Mouse (Mus musculus) telencephalon, adult 2 months (tissue): ENCODE results near the gene Emp3.
A peak's percentile ranks its signal among the peaks of the same experiment; 100 is the strongest.
"Not testable (repeated sequence)": the region's sequence is repeated elsewhere in the genome, so short reads cannot be mapped to it uniquely, and the experiment has no call there.

Experiments used
- DNase-seq: peaks from one replicate; pipeline ENCODE4 v3.0.0-alpha.2; 2011; ENCODE audit warnings: low read depth, low spot score

Emp3 gene

GRCm38 (mm10) chr7:45921242-45921621 is at the start of gene Emp3:
Gene Emp3, minus strand, starts transcription at chr7:45921404.
- DNase-seq = no peak

GRCm38 (mm10) chr7:45956611-45957010 is 35.4 kb upstream of the Emp3 start:
- no peak for DNase-seq

DNA sequence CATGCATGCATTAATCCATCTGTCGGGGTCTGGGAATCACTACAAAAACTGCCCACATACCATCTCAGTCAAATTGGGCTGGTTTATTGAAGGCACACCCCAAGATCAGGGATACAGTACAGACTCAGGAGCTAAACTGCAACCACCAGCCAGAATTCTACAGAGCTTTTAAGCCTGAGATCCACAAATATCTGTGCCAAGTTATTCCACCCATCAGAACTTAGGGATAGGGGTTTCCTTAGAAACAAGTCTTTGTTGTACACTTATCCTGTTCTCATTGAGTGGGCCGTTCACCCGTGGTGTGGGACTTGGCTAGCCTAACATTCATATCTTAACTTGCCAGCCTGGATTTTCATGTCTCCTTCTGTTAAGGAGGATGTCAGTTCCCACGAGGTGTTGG is 27.9 kb upstream of the Emp3 start:
- DNase-seq = peak; percentile 43

DNA sequence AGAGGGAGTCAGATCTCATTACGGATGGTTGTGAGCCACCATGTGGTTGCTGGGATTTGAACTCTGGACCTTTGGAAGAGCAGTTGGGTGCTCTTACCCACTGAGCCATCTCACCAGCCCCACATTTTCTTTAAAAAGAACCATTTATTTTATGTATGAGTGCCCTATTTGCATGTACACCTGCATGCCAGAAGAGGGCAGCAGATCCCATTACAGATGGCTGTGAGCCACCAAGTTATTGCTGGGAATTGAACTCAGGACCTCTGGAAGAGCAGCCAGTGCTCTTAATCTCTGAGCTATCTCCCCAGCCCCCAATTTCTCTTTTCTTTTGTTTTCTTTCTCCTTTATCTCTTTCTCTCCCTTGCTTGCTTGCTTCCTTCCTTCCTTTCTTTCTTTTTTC is 22.1 kb upstream of the Emp3 start:
- not testable (repeated sequence) for DNase-seq

DNA sequence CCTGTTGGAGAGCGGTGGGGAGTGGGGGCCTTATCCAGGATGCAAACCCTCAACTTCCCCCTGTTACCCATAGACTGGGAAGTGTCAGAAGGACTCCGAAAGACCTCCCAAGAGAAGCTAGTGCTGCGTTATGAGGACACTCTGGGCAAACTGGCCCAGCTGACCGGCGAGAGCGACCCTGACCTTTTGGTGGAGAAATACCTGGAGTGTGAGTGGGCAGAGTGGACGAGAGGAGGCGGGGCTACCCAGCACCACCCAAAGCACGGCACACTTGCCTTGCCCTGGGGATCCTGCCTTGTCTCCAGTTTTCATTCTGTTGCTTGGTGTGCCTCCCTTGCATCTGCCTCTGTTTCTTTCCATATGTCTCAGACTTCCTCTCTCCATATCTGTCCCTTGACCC is 20.8 kb upstream of the Emp3 start:
- no peak for DNase-seq

DNA sequence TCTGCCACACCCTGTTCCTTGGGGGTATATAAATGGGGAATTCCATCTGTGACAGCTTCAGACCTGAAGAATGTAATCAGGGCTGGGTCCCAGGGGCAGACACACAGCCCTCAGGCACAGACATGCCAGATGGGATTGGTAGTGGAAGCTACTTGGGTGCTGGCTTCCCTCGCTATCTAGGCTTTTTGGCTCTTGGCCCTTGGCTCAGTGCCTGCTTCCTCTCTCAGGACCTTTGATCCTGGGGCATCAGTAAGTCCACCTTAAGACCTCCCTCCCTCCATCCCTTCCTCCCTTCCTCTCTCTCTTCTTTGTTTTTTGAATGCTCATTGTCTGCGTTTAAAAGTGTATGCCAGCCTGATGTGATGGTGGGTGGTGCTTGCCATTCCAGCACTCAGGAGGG is 18.6 kb upstream of the Emp3 start:
- no peak for DNase-seq

DNA sequence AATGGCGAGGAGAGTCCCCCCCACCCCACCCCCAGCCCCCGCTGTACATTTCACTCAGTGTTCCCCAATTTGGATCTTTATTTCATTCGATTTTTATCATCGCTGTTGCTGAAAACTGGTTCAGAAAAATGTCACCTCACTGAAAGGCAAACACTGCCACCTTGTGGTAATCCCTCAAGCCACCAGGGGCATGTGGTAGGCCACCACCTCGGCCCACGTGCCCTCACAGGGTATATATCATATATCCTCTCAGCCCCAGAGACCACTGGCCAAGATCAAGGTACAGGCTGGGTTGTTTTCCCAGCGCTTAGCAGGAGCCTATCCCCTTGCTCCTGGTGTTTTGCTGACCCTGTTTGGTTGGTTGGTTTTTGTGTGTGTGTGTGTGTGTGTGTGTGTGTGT is 13.9 kb upstream of the Emp3 start:
- DNase-seq = no peak

- DNase-seq = not testable (repeated sequence)
These were observed 12.6 kb upstream of the Emp3 start for GRCm38 (mm10) chr7:45933766-45934165.

GRCm38 (mm10) chr7:45929688-45930087 is 8.5 kb upstream of the Emp3 start:
- no peak for DNase-seq

DNA sequence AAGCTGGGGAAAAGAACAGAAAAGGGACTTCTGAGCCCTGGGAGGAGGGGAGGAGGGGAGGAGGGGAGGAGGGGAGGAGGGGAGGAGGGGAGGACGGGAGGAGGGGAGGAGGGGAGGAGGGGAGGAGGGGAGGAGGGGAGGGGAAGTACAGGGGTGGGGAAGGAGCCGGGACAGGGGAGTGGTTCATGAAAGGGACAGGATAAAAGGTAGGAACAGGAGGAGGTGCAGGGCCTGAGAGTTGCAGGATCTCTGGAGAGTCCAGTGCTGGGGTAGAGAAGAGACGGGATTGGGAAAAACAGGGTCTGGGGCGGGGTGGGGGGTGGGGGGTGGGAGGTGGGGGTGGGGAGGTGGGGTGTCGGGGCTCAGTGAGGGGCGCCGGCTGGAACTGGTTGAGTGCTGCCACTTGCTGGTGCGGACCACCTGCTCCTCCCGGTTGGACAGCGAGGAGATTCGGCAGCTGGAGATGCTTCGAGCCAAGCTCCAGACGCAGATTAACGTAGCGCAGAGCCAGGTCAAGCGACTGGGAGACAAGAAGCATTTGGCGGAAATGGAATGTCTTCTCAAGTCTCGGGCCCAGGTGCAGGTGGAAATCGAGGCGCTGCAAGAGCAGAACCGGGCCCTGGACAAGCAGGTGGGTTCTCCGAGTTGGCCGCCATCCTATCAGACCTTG is 7.6 kb upstream of the Emp3 start:
- no peak for DNase-seq

- no peak for DNase-seq
These were observed 3.2 kb upstream of the Emp3 start for GRCm38 (mm10) chr7:45924429-45924816.

DNA sequence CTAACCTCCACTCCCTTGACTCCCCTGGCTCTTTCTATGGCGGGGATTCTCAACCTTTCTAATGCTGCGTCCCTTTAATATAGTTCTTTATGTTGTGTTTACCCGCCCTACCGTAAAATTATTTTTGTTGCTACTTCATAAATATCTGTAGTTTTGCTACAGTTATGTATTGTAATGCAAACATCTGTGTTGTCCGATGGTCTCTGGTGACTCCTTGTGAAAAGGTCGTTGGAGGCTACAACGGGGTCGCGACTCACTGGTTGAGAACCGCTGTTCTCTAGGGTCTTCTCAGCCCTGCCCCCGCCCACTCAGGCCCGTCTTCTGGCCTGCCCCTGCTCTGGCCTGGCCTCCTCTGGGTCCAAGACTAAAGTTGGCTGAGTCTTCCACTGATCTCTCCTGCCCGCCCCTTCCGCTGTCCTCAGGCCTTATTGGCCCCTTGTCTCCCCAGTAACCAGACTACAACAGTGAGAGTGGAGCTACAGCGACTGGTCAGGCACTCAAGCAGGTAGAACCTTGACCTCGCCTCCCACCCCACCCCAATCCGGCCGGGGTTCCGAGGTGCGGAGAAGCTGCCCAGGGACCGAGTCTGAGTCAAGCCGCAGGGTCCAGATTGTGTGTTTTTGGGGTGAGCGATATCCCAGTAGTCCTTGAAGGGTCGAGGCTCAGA is 2.7 kb upstream of the Emp3 start, which contains the start of gene Ccdc114:
Gene Ccdc114 (plus strand): TSS at position 311 of the 667 bp plus-strand sequence.
- DNase-seq = no peak

GRCm38 (mm10) chr7:45922928-45923761 is 1.9 kb upstream of the Emp3 start:
- peak; percentile 95 for DNase-seq

- no peak for DNase-seq
These were observed 871 bp upstream of the Emp3 start for GRCm38 (mm10) chr7:45921950-45922600.

DNA sequence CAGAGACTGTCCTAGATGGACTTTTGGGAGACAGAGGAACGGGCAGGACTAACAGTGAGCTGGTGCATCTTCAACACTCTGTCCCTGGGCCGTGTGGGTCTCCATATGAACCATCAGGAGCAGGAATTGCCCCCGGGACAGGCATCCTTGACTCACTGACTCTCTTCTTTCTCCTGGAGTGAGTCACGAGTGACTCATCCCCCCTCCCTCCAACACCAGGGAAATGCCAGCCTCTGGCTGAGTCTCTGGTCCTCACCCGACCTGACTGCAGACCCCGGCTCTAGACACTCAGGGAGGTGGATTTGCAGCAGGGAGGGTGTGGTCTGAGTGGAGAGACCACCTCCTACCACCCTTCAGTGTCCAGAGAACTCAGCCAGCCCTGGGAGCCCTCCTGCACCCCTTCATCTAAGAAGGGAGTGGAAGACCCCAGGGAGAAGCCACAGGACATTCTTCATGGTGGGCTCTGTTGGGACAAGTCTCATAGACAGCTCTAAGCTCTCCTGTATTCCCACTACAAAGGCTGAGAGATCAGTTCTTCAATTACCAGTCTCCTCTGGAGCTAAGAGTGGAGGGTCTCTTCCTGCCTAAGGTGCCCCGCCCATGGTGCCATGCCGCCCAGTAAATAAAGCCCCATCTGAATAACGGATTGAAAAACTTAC is 492 bp downstream of the Emp3 start:
- no peak for DNase-seq

DNA sequence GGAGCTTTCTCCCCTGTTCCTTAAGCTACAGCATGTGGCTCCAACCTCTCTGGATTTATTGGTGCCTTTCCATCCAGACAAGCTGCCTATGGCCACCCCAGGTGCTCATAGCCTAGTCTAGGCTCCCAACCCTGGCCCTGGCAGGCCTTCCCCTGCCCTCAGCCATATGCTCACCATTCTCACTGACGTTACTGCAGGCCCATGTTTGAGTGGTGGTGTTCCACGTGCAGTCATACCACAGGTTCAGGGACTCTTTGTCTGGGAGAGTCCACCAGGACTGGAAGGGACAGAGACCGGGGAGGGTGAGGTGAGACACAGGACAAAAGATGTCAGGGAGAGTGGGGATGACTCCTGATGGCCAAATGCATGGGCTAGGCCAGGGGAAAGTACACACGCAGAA is 1.4 kb downstream of the Emp3 start:
- DNase-seq = no peak

- no peak for DNase-seq
These were observed 2.0 kb downstream of the Emp3 start for GRCm38 (mm10) chr7:45919083-45919671.

DNA sequence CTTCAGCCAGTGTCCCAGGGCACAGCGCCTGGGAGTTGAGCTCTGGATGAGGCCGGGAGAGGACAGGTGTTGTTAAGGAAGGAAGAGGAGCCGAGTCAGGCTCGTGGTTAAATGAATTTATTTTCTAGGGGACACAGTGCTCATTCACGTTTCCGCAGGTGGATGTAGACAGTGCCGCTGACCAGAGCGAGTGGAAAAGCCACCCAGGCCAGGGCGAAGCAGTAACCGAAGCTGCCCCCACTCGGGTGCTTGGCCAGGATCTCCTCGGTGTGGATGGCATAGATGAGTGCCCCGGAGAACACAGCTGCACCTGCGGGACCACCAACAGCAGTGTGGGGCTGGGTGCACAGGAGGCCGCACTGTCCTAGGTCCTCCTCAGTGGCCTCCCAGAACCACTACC is 3.3 kb downstream of the Emp3 start:
- no peak for DNase-seq

DNA sequence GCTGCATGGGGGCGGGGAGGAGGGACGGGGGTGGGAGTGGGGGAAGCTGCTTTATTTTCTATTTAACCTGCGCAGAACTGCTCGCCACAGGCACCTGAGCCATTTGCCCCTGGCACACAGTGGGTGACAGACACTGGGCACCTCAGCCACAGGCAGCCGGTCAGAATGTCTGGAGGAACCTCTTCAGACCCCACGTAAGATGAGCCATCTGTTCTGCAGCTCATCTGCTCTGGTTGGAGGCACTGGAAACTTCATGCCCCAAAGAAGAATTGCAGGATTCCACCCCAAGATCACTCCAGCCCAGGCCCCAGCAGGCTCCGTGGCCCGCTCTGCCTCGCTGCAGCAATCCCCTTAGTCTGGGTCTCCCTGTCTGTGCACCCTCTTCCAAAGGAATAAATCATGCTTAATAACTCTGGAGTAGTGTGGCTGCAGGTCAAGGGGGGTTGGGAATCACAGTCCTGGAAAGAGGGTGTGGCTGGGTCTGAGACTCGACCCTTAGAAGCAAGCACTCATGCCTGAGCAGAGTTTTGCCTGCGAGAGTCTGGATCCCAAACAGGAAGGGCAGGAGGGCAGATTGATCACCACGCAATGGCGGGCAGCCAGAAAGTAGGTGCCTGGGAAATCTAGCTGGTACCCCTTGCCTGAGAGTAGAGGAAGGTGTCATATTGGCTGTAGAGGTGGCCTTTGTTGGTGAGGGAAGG is 4.0 kb downstream of the Emp3 start:
- DNase-seq = no peak
